Mouse (Mus musculus) CH12.LX (cell line): ENCODE measurements at regions not wholly inside any gene's neighbourhood (a gene's known extent, or its start where the extent isn't known, plus 50 kb on each side); places are given as distances from the start of the nearest gene placed in this dataset.
A peak's percentile ranks its signal among the peaks of the same experiment; 100 is the strongest.

ENCODE experiments used
- CTCF ChIP-seq, 2 experiments: IDR thresholded peaks in 1 of 2; conservative IDR thresholded peaks in 1 of 2; 2 replicates each; pipeline ENCODE4 v1.5.1; 2011 to 2012; ENCODE audit warnings: low read depth in 2 of 2, low read length in 2 of 2, improper control_type of control experiment in 1 of 2, inconsistent platforms in 1 of 2, mild to moderate bottlenecking in 1 of 2, moderate library complexity in 1 of 2
- NELFE ChIP-seq: IDR thresholded peaks from 2 replicates; pipeline ENCODE4 v1.6.1; 2011; ENCODE audit warnings: low read depth, low read length, improper control_type of control experiment

GRCm38 (mm10) chr6:24373161-24373560 lies 141.7 kb downstream of the Iqub start:
- TF ChIP-seq CTCF (conservative IDR thresholded peaks at IDR 0.05 in 1 of 2, IDR thresholded peaks at IDR 0.05 in 1 of 2; ENCODE audit: low read depth in 2 of 2, low read length in 2 of 2) = peak in 1 of 2 experiments; percentile 6; a peak in 1 of 4 replicates
- no peak for TF ChIP-seq NELFE
